Mouse (Mus musculus) spleen, postnatal 10 days (tissue): ENCODE data around the gene Cdc42se1.

Experiments
- DNase-seq, 2 experiments: peaks; one replicate each; pipeline ENCODE4 v3.0.0; 2021 to 2022; ENCODE audit warnings: low spot score in 2 of 2

Cdc42se1 gene

GRCm38 (mm10) chr3:95223041-95223440 lies 5.5 kb upstream of the Cdc42se1 start:
- no peak for DNase-seq

- no peak for DNase-seq
These were observed 4.2 kb upstream of the Cdc42se1 start for GRCm38 (mm10) chr3:95224295-95224694.

GRCm38 (mm10) chr3:95227214-95227613 lies 1.3 kb upstream of the Cdc42se1 start:
- DNase-seq = no peak

- peak; percentile 61 to 74 for DNase-seq
These were observed 605 bp downstream of the Cdc42se1 start for GRCm38 (mm10) chr3:95228894-95229780.

- DNase-seq = peak; percentile 58 to 70
These were observed 1.4 kb downstream of the Cdc42se1 start for GRCm38 (mm10) chr3:95229781-95230494.

GRCm38 (mm10) chr3:95230495-95231297 lies 2.2 kb downstream of the Cdc42se1 start:
- peak; percentile 53 to 62 for DNase-seq

GRCm38 (mm10) chr3:95231298-95232221 lies 3.0 kb downstream of the Cdc42se1 start, which contains the start of gene Mllt11:
Mllt11 (minus strand) TSS chr3:95232171.
- peak; percentile 53 to 72 for DNase-seq

- no peak for DNase-seq
These were observed 4.2 kb downstream of the Cdc42se1 start for GRCm38 (mm10) chr3:95232771-95233170.

GRCm38 (mm10) chr3:95233303-95233980 lies 4.9 kb downstream of the Cdc42se1 start:
- no peak for DNase-seq

GRCm38 (mm10) chr3:95235386-95236301 lies 7.1 kb downstream of the Cdc42se1 start:
- DNase-seq = no peak

GRCm38 (mm10) chr3:95237541-95238099 lies 9.1 kb downstream of the Cdc42se1 start:
- no peak for DNase-seq

GRCm38 (mm10) chr3:95239022-95239421 lies 10.5 kb downstream of the Cdc42se1 start:
- DNase-seq = no peak

GRCm38 (mm10) chr3:95239971-95240370 lies 11.4 kb downstream of the Cdc42se1 start:
- DNase-seq = no peak

GRCm38 (mm10) chr3:95240900-95241299 lies 12.4 kb downstream of the Cdc42se1 start:
- DNase-seq = no peak

GRCm38 (mm10) chr3:95241498-95241897 lies 13.0 kb downstream of the Cdc42se1 start, which contains the start of gene Gm128:
Gm128 (minus strand) TSS chr3:95241598.
- no peak for DNase-seq

- no peak for DNase-seq
These were observed 14.6 kb downstream of the Cdc42se1 start for GRCm38 (mm10) chr3:95243086-95243485.

- peak; percentile 26 to 58 for DNase-seq
These were observed 18.1 kb downstream of the Cdc42se1 start for GRCm38 (mm10) chr3:95246465-95247231.
